Mouse (Mus musculus) C2C12 (cell line): ENCODE measurements at regions not wholly inside any gene's neighbourhood (a gene's known extent, or its start where the extent isn't known, plus 50 kb on each side); places are given as distances from the start of the nearest gene placed in this dataset.
A peak's percentile ranks its signal among the peaks of the same experiment; 100 is the strongest.

ENCODE experiments used
- H3K27me3 ChIP-seq: one replicate; pipeline ENCODE4 v1.6.1; 2011; ENCODE audit not compliant: control insufficient read depth, insufficient read depth, insufficient read length
- H3K36me3 ChIP-seq: one replicate; pipeline ENCODE4 v1.6.1; 2011; ENCODE audit not compliant: control insufficient read depth, insufficient read depth
- H3K4me3 ChIP-seq: one replicate; pipeline ENCODE4 v1.5.1; 2011; ENCODE audit warnings: mild to moderate bottlenecking, control low read depth; ENCODE audit not compliant: poor library complexity, insufficient read depth, severe bottlenecking
- H3K79me2 ChIP-seq: one replicate; pipeline ENCODE4 v1.6.1; 2011; ENCODE audit not compliant: control insufficient read depth, insufficient read depth
- H3K79me3 ChIP-seq: one replicate; pipeline ENCODE4 v1.6.1; 2011; ENCODE audit warnings: low read depth, control low read depth
- H3ac ChIP-seq: one replicate; pipeline ENCODE3; 2011; ENCODE audit warnings: low read depth; ENCODE audit not compliant: control insufficient read depth, insufficient read length
- CEBPB ChIP-seq: IDR thresholded peaks from one replicate; pipeline ENCODE4 v1.6.1; 2011; ENCODE audit warnings: low read depth, mild to moderate bottlenecking, control low read depth, moderate library complexity
- CTCF ChIP-seq: IDR thresholded peaks from one replicate; pipeline ENCODE4 v1.5.1; 2011; ENCODE audit not compliant: control insufficient read depth, insufficient read depth, insufficient read length
- FOSL1 ChIP-seq: IDR thresholded peaks from one replicate; pipeline ENCODE4 v1.8.0; 2011; ENCODE audit warnings: mild to moderate bottlenecking, low read length; ENCODE audit not compliant: poor library complexity, insufficient read depth, severe bottlenecking
- MAX ChIP-seq: IDR thresholded peaks from one replicate; pipeline ENCODE4 v1.6.1; 2011; ENCODE audit warnings: mild to moderate bottlenecking, control low read depth
- MYOD1 ChIP-seq: IDR thresholded peaks from one replicate; pipeline ENCODE4 v1.6.1; 2011; ENCODE audit warnings: low read depth; ENCODE audit not compliant: control insufficient read depth, insufficient read length
- MYOG ChIP-seq: IDR thresholded peaks from one replicate; pipeline ENCODE4 v1.6.1; 2011; ENCODE audit not compliant: control insufficient read depth, insufficient read length; ENCODE audit errors: extremely low read depth
- USF1 ChIP-seq: IDR thresholded peaks from one replicate; pipeline ENCODE4 v1.6.1; 2011; ENCODE audit warnings: low read depth, mild to moderate bottlenecking, control low read depth, moderate library complexity

GRCm38 (mm10) chr15:25295753-25296152 lies 117.8 kb downstream of the Basp1 start:
- TF ChIP-seq CTCF (no peak), MYOD1 (no peak), MAX (no peak), USF1 (no peak), MYOG (no peak), FOSL1 (no peak), CEBPB (no peak)
- H3K79me2 ChIP-seq, result no peaks in the 10 kb centered on the region
- no peak overlapping the region for H3ac ChIP-seq
- H3K27me3 ChIP-seq, result no peaks in the 10 kb centered on the region
- H3K79me3 ChIP-seq, result no peaks in the 10 kb centered on the region
- no peak overlapping the region for H3K4me3 ChIP-seq
- H3K36me3 ChIP-seq, result no peaks in the 10 kb centered on the region

GRCm38 (mm10) chr15:25291231-25291691 lies 122.3 kb downstream of the Basp1 start:
- TF ChIP-seq MYOG (no peak), MAX (no peak), USF1 (no peak), CEBPB (no peak)
- no peaks in the 10 kb centered on the region for H3K36me3 ChIP-seq
- no peak overlapping the region for H3K4me3 ChIP-seq
- H3K79me2 ChIP-seq, result no peaks in the 10 kb centered on the region
- H3K27me3 ChIP-seq, result no peaks in the 10 kb centered on the region
- H3ac ChIP-seq, result no peak overlapping the region
- no peaks in the 10 kb centered on the region for H3K79me3 ChIP-seq

- Histone ChIP-seq H3ac (no peak overlapping the region), H3K79me2 (no peaks in the 10 kb centered on the region), H3K27me3 (no peaks in the 10 kb centered on the region), H3K4me3 (no peak overlapping the region), H3K79me3 (no peaks in the 10 kb centered on the region), H3K36me3 (no peaks in the 10 kb centered on the region)
- no peak for TF ChIP-seq MYOG
- TF ChIP-seq CEBPB, result no peak
- TF ChIP-seq USF1, result peak; percentile 66
- TF ChIP-seq CTCF, result no peak
- TF ChIP-seq FOSL1, result no peak
Observed at GRCm38 (mm10) chr15:25287850-25288249, 125.7 kb downstream of the Basp1 start.

DNA sequence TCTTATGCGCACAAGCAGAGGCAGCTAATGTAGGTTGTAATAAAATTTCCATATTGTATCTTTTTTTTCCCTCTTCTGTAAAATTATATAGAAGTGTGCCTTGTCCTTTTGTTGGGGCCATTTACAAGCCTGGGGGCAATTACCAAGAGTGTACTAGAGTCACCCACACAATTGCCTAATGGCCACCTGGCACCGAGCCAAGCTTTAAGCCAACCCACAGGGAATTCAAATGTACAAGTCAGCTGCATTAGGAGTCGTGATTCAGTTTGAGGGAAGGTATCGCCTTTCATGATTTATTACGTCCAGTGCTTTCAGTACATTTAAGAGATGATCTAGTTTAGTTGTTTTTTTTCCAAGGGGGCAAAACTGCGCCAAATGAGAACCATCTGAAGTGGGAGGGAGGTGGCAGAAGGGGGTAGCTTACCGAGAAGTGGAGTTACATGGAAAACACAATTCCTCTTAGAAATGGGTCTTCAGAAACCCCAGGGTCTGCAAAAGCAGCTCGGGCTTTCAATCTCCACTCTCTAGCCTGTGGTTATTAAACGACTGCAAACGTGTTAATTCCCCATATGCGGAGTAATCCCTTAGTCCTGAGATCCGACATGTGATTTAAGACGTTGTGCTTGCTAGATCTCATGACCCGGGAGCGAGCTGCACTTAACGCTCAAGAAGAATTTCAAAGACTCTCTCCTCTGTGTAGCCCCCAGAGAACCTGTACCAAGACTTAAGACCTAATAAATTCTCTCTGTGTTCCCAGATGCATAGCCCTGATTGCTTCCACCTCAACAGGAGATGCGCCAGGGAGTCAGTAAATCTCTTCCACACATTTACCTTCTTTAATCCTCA lies 129.0 kb downstream of the Basp1 start:
- Histone ChIP-seq H3K79me3 (no peaks in the 10 kb centered on the region), H3K79me2 (no peaks in the 10 kb centered on the region), H3K4me3 (no peak overlapping the region), H3K36me3 (no peaks in the 10 kb centered on the region), H3K27me3 (no peaks in the 10 kb centered on the region), H3ac (no peak overlapping the region)
- TF ChIP-seq MYOD1 (no peak), CEBPB (peak; percentile 67)

- H3K27me3 ChIP-seq, result no peaks in the 10 kb centered on the region
- no peaks in the 10 kb centered on the region for H3K79me3 ChIP-seq
- H3K4me3 ChIP-seq, result no peak overlapping the region
- H3K79me2 ChIP-seq, result no peaks in the 10 kb centered on the region
- TF ChIP-seq USF1 (no peak), MYOD1 (no peak), CTCF (no peak)
- no peak overlapping the region for H3ac ChIP-seq
- no peaks in the 10 kb centered on the region for H3K36me3 ChIP-seq
Observed at GRCm38 (mm10) chr15:25283713-25284112, 129.9 kb downstream of the Basp1 start.

- TF ChIP-seq FOSL1, result no peak
- TF ChIP-seq CEBPB, result no peak
- no peak for TF ChIP-seq CTCF
- TF ChIP-seq USF1, result no peak
- no peak for TF ChIP-seq MYOG
- no peak for TF ChIP-seq MAX
- TF ChIP-seq MYOD1, result no peak
- Histone ChIP-seq H3K79me3 (no peaks in the 10 kb centered on the region), H3ac (no peak overlapping the region), H3K79me2 (no peaks in the 10 kb centered on the region), H3K4me3 (no peak overlapping the region), H3K27me3 (no peaks in the 10 kb centered on the region), H3K36me3 (no peaks in the 10 kb centered on the region)
Observed at GRCm38 (mm10) chr15:25282346-25282745, 131.2 kb downstream of the Basp1 start.
